Mouse (Mus musculus) liver, adult (tissue): Measurements from ENCODE around the gene Prdm10.

Experiments used
- GATA4 ChIP-seq: IDR thresholded peaks from 2 replicates; pipeline ENCODE4 v1.6.1; 2014; ENCODE audit warnings: mild to moderate bottlenecking, low read length; ENCODE audit not compliant: insufficient replicate concordance

The Prdm10 gene

GRCm38 (mm10) chr9:31290201-31290862 is 10.0 kb downstream of the Prdm10 start:
- no peak for TF ChIP-seq GATA4

GRCm38 (mm10) chr9:31291978-31292377 is 11.6 kb downstream of the Prdm10 start:
- TF ChIP-seq GATA4: no peak

GRCm38 (mm10) chr9:31293208-31293607 is 12.9 kb downstream of the Prdm10 start:
- TF ChIP-seq GATA4: no peak

- no peak for TF ChIP-seq GATA4
These were observed 15.0 kb downstream of the Prdm10 start for GRCm38 (mm10) chr9:31295311-31295710.

GRCm38 (mm10) chr9:31296293-31296692 is 16.0 kb downstream of the Prdm10 start:
- TF ChIP-seq GATA4: no peak

- no peak for TF ChIP-seq GATA4
These were observed 18.4 kb downstream of the Prdm10 start for GRCm38 (mm10) chr9:31298751-31299150.

- TF ChIP-seq GATA4: no peak
These were observed 20.2 kb downstream of the Prdm10 start for GRCm38 (mm10) chr9:31300525-31300924.

GRCm38 (mm10) chr9:31301107-31301506 is 20.8 kb downstream of the Prdm10 start:
- TF ChIP-seq GATA4: no peak

- no peak for TF ChIP-seq GATA4
These were observed 21.4 kb downstream of the Prdm10 start for GRCm38 (mm10) chr9:31301526-31302311.

- TF ChIP-seq GATA4: no peak
These were observed 24.0 kb downstream of the Prdm10 start for GRCm38 (mm10) chr9:31304358-31304757.

GRCm38 (mm10) chr9:31305117-31305516 is 24.8 kb downstream of the Prdm10 start:
- TF ChIP-seq GATA4: no peak

- TF ChIP-seq GATA4: no peak
These were observed 25.5 kb downstream of the Prdm10 start for GRCm38 (mm10) chr9:31305807-31306206.

- no peak for TF ChIP-seq GATA4
These were observed 26.9 kb downstream of the Prdm10 start for GRCm38 (mm10) chr9:31307232-31307631.

- TF ChIP-seq GATA4: no peak
These were observed 28.7 kb downstream of the Prdm10 start for GRCm38 (mm10) chr9:31309041-31309440.

- no peak for TF ChIP-seq GATA4
These were observed 30.3 kb downstream of the Prdm10 start for GRCm38 (mm10) chr9:31310662-31311061.

- no peak for TF ChIP-seq GATA4
These were observed 33.5 kb downstream of the Prdm10 start for GRCm38 (mm10) chr9:31313876-31314275.
